Mouse (Mus musculus): ENCODE measurements around the gene Eif4g2. TPM values are rescaled to one million over a fixed set of nuclear protein-coding genes. Genes with fewer than 3 reads are reported as not detected.

The Eif4g2 gene
- 32.9 and 67.5 TPM in 2 replicates for polyA plus RNA-seq (2012; rRNA removed)

DNA sequence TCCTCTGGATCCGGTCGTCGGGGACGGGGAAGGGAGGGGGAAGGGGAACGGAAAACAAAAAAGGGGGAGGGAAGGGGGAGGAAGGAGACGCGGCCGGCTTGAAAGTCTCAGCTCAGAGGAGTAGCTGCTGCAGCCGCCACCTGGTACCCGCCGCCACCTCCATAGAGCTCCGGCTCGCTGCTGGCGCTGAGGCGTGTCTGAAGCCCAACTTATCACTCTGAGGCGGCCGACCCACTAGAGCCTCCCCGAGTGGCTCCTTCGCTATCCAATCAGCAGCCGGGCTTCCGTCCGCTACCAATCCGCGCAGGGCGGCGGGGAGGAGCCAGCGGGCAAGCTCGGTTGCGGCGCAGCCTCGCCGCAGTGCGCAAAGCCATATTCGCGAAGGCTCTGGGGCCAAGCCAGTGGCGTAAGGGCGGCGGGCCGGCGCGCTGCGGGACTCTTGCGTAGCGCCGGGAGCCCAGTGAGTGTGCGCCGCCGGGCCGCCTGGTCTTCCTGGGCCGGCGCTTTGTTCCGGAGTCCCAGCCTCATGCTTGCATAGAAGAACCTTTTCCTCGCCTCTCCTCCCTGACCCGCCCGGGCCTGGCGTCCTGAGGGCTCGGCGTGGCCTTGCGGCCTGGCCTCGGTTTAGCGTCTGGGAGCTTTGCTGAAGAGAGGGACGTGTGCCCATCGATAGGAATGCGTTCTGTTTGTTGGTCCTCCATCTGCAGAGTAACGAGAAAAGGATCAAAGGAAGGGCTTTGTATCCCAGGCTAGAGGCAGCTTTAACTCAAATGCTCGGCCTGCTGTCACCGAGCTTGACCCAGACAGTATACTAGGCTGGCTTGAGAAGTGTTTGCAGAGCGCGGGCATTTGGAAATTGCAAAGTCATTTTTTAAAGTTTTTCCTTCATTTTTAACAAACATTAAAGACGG lies at the start of gene Eif4g2:
Gene Eif4g2 (minus strand): TSS at position 209 of the 911 bp plus-strand sequence.

GRCm38 (mm10) chr7:111028281-111029045 lies 54.4 kb downstream of the Eif4g2 start, which contains the start of gene Ctr9:
Ctr9 (plus strand) TSS chr7:111028951.

Other genes with a start within 250 kb of the Eif4g2 start
- gene Rnf141, start 238.6 kb downstream of the Eif4g2 start, polyA plus RNA-seq (2012; rRNA removed): 15.8 and 19.8 TPM in 2 replicates
- 18.9 and 22.0 TPM in 2 replicates for gene Lyve1, start 219.8 kb downstream of the Eif4g2 start, polyA plus RNA-seq (2012; rRNA removed)
- gene Mrvi1, start 100.6 kb downstream of the Eif4g2 start, polyA plus RNA-seq (2012; rRNA removed): 38.0 and 41.0 TPM in 2 replicates
- 7.0 and 8.5 TPM in 2 replicates for gene Ctr9, start 54.1 kb downstream of the Eif4g2 start, polyA plus RNA-seq (2012; rRNA removed)